Mouse (Mus musculus) adrenal gland, postnatal 10 days (tissue): ENCODE data around the gene Gm43191. TPM values are rescaled to one million over a fixed set of nuclear protein-coding genes. Genes with fewer than 3 reads are reported as not detected.

Source experiments
- DNase-seq: peaks from one replicate; pipeline ENCODE4 v3.0.0; 2021; ENCODE audit warnings: mixed read lengths
- total RNA-seq, 2 experiments: library from RNA; stranded (reverse); gene quantifications; 2 replicates each; pipeline ENCODE4 v1.2.3; 2021

The Gm43191 gene
- total RNA-seq, 2 experiments from 2014 or later: not detected

GRCm38 (mm10) chr3:116622641-116623040 is 58.4 kb downstream of the Gm43191 start:
- DNase-seq: no peak

- no peak for DNase-seq
These were observed 60.3 kb downstream of the Gm43191 start for GRCm38 (mm10) chr3:116620636-116621370.

- DNase-seq: no peak
These were observed 62.2 kb downstream of the Gm43191 start for GRCm38 (mm10) chr3:116618855-116619254.

GRCm38 (mm10) chr3:116615318-116616068 is 65.6 kb downstream of the Gm43191 start:
- DNase-seq: no peak

GRCm38 (mm10) chr3:116614295-116614892 is 66.7 kb downstream of the Gm43191 start, which contains the start of gene Trmt13:
Gene Trmt13, minus strand, starts transcription at chr3:116614587.
- DNase-seq: no peak

GRCm38 (mm10) chr3:116604570-116604969 is 76.5 kb downstream of the Gm43191 start:
- no peak for DNase-seq

GRCm38 (mm10) chr3:116601781-116602180 is 79.3 kb downstream of the Gm43191 start:
- DNase-seq: no peak

GRCm38 (mm10) chr3:116601005-116601404 is 80.1 kb downstream of the Gm43191 start:
- no peak for DNase-seq

GRCm38 (mm10) chr3:116599705-116600104 is 81.4 kb downstream of the Gm43191 start:
- DNase-seq: no peak

GRCm38 (mm10) chr3:116595603-116595991 is 85.5 kb downstream of the Gm43191 start:
- DNase-seq: no peak

- peak; percentile 99 for DNase-seq
These were observed 86.1 kb downstream of the Gm43191 start, which contains the start of gene Sass6 for GRCm38 (mm10) chr3:116594728-116595602. Gene Sass6, plus strand, starts transcription at chr3:116594982.

- DNase-seq: no peak
These were observed 86.9 kb downstream of the Gm43191 start for GRCm38 (mm10) chr3:116594076-116594727.

Other genes starting within 250 kb of the Gm43191 start
- gene Rtca, start 173.1 kb downstream of the Gm43191 start, total RNA-seq: 10 to 100 TPM; 35.4 to 37.2 TPM
- 10 to 100 TPM; 83.4 to 87.7 TPM for gene Dbt, start 168.2 kb downstream of the Gm43191 start, total RNA-seq
- 10 to 100 TPM in 1 of 2 experiments, 1 to 10 TPM in 1; 6.7 to 12.3 TPM for gene Lrrc39, start 118.3 kb downstream of the Gm43191 start, total RNA-seq
- 1 to 10 TPM; 4.5 to 6.6 TPM for gene Sass6, start 86.3 kb downstream of the Gm43191 start, total RNA-seq
- 10 to 100 TPM; 12.0 to 15.5 TPM for gene Trmt13, start 66.7 kb downstream of the Gm43191 start, total RNA-seq
- 10 to 100 TPM; 44.3 to 47.9 TPM for gene Mfsd14a, start 18.6 kb downstream of the Gm43191 start, total RNA-seq
- gene Slc35a3, start 31.6 kb upstream of the Gm43191 start, total RNA-seq: 10 to 100 TPM; 28.4 to 28.9 TPM
- gene Agl, start 126.9 kb upstream of the Gm43191 start, total RNA-seq: 10 to 100 TPM; 43.5 to 66.5 TPM
- gene Frrs1, start 178.2 kb upstream of the Gm43191 start, total RNA-seq: 10 to 100 TPM; 13.9 to 17.4 TPM